Mouse (Mus musculus): ENCODE measurements around the gene Pias4. TPM values are rescaled to one million over a fixed set of nuclear protein-coding genes. Genes with fewer than 3 reads are reported as not detected.

The Pias4 gene
- polyA plus RNA-seq, 1 experiment from 2014 or later: 33.5 TPM

DNA sequence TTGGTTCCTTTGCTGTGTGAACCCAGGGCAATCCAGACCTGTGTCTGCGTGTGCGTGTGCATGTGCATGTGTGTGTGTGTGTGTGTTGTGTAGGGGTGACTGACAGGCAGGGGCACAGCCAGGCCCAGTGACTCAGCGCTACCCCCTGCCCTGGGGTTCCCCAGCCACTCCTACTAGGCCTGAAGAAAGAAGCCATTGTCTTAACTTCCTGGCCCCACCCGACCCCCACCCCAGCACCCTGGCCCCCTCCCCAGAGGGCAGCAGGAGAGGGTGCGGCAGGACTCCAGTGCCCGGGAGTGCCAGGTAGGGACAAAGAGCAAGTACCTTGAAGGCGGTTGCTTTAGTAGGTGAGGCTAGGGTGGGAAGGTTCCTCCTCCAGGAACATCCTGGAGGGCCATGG lies 21.9 kb downstream of the Pias4 start:
- H3K36me3 ChIP-seq (ENCODE audit: control insufficient read depth, insufficient read depth, low read length): peaks cover 80% of the 10 kb centered on the region
- H3K4me1 ChIP-seq (ENCODE audit: control insufficient read depth in 2 of 2, insufficient read depth in 2 of 2, low read length in 2 of 2): peaks cover 14 to 26% of the 10 kb centered on the region in 2 experiments
- H3K9me3 ChIP-seq (ENCODE audit: control insufficient read depth, low read length): no peaks in the 10 kb centered on the region
- no peak overlapping the region for H3K4me3 ChIP-seq (ENCODE audit: control insufficient read depth in 1 of 2, insufficient read depth in 1 of 2, low read depth in 1 of 2, low read length in 2 of 2)
- WGBS: 84% methylated on average over 7 of the region's 7 CpGs
- H3K27me3 ChIP-seq (ENCODE audit: control insufficient read depth, insufficient read depth, low read length): no peaks in the 10 kb centered on the region
- no peak overlapping the region for H3K4me2 ChIP-seq (ENCODE audit: low read length)
- ATAC-seq (ENCODE audit: insufficient number of reproducible peaks, insufficient read depth, low FRiP score, low read depth): no peak
- H3K27ac ChIP-seq (replicated peaks in 1 of 2; ENCODE audit: control insufficient read depth in 1 of 2, insufficient read depth in 1 of 2, low read depth in 2 of 2, low read length in 2 of 2): no peak overlapping the region
- no peak overlapping the region for H3K9ac ChIP-seq (ENCODE audit: low read length)

DNA sequence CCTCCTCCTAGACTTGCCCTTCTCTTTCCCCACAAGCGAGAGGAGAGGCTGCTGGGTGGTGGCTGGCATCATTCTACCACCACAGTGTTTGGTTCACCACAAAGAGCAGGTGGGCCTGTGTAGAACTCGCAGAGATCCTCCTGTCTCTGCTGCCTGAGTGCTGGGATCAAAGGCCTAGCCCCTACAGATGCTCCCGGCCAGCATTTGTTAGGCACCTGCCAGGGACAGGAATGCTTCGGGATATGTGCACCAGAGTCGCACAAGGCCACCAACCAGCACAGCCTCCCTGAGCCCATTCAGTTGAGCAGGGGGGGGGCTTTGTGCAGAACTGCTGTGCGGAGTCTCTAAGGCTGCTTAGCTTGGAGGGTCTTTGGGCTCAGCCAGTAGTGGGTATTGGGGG lies 22.4 kb downstream of the Pias4 start:
- 93% methylated on average over 6 of the region's 6 CpGs for WGBS
- Histone ChIP-seq H3K27ac (replicated peaks in 1 of 2; ENCODE audit: control insufficient read depth in 1 of 2, insufficient read depth in 1 of 2, low read depth in 2 of 2, low read length in 2 of 2) (no peak overlapping the region), H3K9ac (ENCODE audit: low read length) (no peak overlapping the region), H3K4me3 (ENCODE audit: control insufficient read depth in 1 of 2, insufficient read depth in 1 of 2, low read depth in 1 of 2, low read length in 2 of 2) (no peak overlapping the region), H3K9me3 (ENCODE audit: control insufficient read depth, low read length) (no peaks in the 10 kb centered on the region), H3K36me3 (ENCODE audit: control insufficient read depth, insufficient read depth, low read length) (peaks cover 76% of the 10 kb centered on the region), H3K4me1 (ENCODE audit: control insufficient read depth in 2 of 2, insufficient read depth in 2 of 2, low read length in 2 of 2) (peaks cover 18 to 31% of the 10 kb centered on the region in 2 experiments), H3K27me3 (ENCODE audit: control insufficient read depth, insufficient read depth, low read length) (no peaks in the 10 kb centered on the region), H3K4me2 (ENCODE audit: low read length) (no peak overlapping the region)
- no peak for ATAC-seq (ENCODE audit: insufficient number of reproducible peaks, insufficient read depth, low FRiP score, low read depth)

DNA sequence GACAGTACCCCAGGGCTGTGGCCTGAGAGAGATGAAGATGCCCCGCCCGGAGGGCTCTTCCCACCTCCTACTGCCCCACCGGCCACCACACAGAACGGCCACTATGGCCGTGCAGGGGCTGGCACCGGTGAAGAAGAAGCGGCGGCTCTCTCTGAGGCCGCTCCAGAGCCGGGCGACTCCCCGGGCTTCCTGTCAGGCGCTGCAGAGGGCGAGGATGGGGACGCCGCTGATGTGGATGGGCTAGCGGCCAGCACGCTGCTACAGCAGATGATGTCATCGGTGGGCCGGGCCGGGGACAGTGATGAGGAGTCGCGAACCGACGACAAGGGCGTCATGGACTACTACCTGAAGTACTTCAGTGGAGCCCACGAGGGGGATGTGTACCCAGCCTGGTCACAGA lies 23.1 kb downstream of the Pias4 start:
- H3K4me1 ChIP-seq (ENCODE audit: control insufficient read depth in 2 of 2, insufficient read depth in 2 of 2, low read length in 2 of 2): peaks cover 24 to 37% of the 10 kb centered on the region in 2 experiments
- H3K4me2 ChIP-seq (ENCODE audit: low read length): no peak overlapping the region
- ATAC-seq (ENCODE audit: insufficient number of reproducible peaks, insufficient read depth, low FRiP score, low read depth): no peak
- no peaks in the 10 kb centered on the region for H3K27me3 ChIP-seq (ENCODE audit: control insufficient read depth, insufficient read depth, low read length)
- H3K4me3 ChIP-seq (ENCODE audit: control insufficient read depth in 1 of 2, insufficient read depth in 1 of 2, low read depth in 1 of 2, low read length in 2 of 2): no peak overlapping the region
- 90% methylated on average over 24 of the region's 27 CpGs for WGBS
- peaks cover 69% of the 10 kb centered on the region for H3K36me3 ChIP-seq (ENCODE audit: control insufficient read depth, insufficient read depth, low read length)
- no peaks in the 10 kb centered on the region for H3K9me3 ChIP-seq (ENCODE audit: control insufficient read depth, low read length)
- H3K27ac ChIP-seq (replicated peaks in 1 of 2; ENCODE audit: control insufficient read depth in 1 of 2, insufficient read depth in 1 of 2, low read depth in 2 of 2, low read length in 2 of 2): no peak overlapping the region
- no peak overlapping the region for H3K9ac ChIP-seq (ENCODE audit: low read length)

DNA sequence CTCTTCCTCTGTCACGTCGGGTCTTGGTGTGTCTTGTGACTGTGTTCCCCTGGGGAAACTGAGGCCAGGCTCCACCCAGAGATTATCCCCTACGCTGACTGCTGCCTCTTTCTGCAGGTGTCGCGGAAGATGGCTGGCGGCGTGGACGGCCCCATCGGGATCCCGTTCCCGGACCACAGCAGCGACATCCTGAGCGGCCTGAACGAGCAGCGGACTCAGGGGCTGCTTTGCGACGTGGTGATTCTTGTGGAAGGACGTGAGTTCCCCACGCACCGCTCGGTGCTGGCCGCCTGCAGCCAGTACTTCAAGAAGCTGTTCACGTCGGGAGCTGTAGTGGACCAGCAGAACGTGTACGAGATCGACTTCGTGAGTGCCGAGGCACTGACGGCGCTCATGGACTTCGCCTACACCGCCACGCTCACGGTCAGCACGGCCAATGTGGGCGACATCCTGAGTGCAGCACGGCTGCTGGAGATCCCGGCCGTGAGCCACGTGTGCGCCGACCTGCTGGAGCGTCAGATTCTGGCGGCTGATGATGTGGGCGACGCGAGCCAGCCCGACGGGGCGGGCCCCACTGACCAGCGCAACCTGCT lies 23.8 kb downstream of the Pias4 start:
- no peaks in the 10 kb centered on the region for H3K27me3 ChIP-seq (ENCODE audit: control insufficient read depth, insufficient read depth, low read length)
- H3K27ac ChIP-seq (replicated peaks in 1 of 2; ENCODE audit: control insufficient read depth in 1 of 2, insufficient read depth in 1 of 2, low read depth in 2 of 2, low read length in 2 of 2): no peak overlapping the region
- no peak overlapping the region for H3K4me2 ChIP-seq (ENCODE audit: low read length)
- H3K4me3 ChIP-seq (ENCODE audit: control insufficient read depth in 1 of 2, insufficient read depth in 1 of 2, low read depth in 1 of 2, low read length in 2 of 2): no peak overlapping the region
- ATAC-seq (ENCODE audit: insufficient number of reproducible peaks, insufficient read depth, low FRiP score, low read depth): no peak
- H3K4me1 ChIP-seq (ENCODE audit: control insufficient read depth in 2 of 2, insufficient read depth in 2 of 2, low read length in 2 of 2): peaks cover 31 to 44% of the 10 kb centered on the region in 2 experiments
- no peak overlapping the region for H3K9ac ChIP-seq (ENCODE audit: low read length)
- H3K9me3 ChIP-seq (ENCODE audit: control insufficient read depth, low read length): no peaks in the 10 kb centered on the region
- 95% methylated on average over 52 of the region's 52 CpGs for WGBS
- H3K36me3 ChIP-seq (ENCODE audit: control insufficient read depth, insufficient read depth, low read length): peaks cover 62% of the 10 kb centered on the region

DNA sequence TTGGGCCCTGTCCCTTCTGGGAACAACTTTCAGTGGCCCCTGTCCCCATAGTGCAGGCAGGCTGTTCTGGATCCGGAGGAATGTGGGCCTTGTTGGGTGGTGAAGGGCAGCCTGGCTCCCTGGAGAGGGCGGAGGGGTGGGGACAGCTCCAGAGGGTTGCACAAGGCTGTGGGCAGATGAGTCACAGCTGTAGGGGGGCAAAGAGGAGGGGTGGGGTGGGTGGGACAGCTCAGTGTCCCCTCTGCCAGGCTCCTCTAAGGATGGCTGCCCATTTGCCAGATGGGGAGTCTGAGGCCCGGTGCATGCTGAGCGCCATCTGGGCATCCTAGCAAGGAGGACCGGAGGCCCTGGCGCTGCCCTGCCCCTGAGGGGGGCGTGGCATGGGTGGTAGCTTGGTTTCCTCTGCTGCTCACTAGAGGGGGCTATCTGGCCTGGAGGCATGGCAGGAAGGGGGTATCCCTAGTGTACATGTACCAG lies 24.5 kb downstream of the Pias4 start:
- Histone ChIP-seq H3K4me2 (ENCODE audit: low read length) (no peak overlapping the region), H3K27me3 (ENCODE audit: control insufficient read depth, insufficient read depth, low read length) (no peaks in the 10 kb centered on the region), H3K27ac (replicated peaks in 1 of 2; ENCODE audit: control insufficient read depth in 1 of 2, insufficient read depth in 1 of 2, low read depth in 2 of 2, low read length in 2 of 2) (no peak overlapping the region; a peak in 1 of 4 replicates), H3K4me3 (ENCODE audit: control insufficient read depth in 1 of 2, insufficient read depth in 1 of 2, low read depth in 1 of 2, low read length in 2 of 2) (no peak overlapping the region), H3K9me3 (ENCODE audit: control insufficient read depth, low read length) (no peaks in the 10 kb centered on the region), H3K36me3 (ENCODE audit: control insufficient read depth, insufficient read depth, low read length) (peaks cover 55% of the 10 kb centered on the region), H3K4me1 (ENCODE audit: control insufficient read depth in 2 of 2, insufficient read depth in 2 of 2, low read length in 2 of 2) (peaks cover 34 to 50% of the 10 kb centered on the region in 2 experiments), H3K9ac (ENCODE audit: low read length) (peak overlapping the region; percentile 57)
- 88% methylated on average over 7 of the region's 7 CpGs for WGBS
- no peak for ATAC-seq (ENCODE audit: insufficient number of reproducible peaks, insufficient read depth, low FRiP score, low read depth)

DNA sequence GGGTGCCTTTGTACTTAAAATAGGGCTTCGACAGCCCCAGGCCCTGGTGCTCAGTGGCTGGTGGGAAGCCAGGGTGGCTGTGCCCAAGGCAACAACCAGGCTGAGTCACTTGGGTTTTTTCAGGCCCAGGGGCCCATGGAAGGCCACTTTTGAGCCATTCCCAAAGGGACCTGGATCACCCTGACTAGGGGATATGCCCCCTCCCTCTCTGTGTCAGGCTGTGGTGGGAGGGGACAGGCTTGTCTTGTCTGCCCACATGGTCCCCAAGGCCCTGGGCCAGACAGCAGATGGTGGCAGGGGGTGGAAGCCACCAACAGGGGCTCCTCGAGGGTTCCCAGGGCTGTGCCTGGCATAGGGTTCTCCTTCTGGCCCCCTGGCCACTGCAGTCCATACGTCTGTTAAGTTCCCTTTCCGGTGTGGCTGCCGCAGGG lies 25.2 kb downstream of the Pias4 start:
- Histone ChIP-seq H3K27ac (replicated peaks in 1 of 2; ENCODE audit: control insufficient read depth in 1 of 2, insufficient read depth in 1 of 2, low read depth in 2 of 2, low read length in 2 of 2) (peak overlapping the region in 1 of 2 experiments; percentile 47; a peak in 1 of 4 replicates), H3K4me2 (ENCODE audit: low read length) (no peak overlapping the region), H3K36me3 (ENCODE audit: control insufficient read depth, insufficient read depth, low read length) (peaks cover 48% of the 10 kb centered on the region), H3K4me3 (ENCODE audit: control insufficient read depth in 1 of 2, insufficient read depth in 1 of 2, low read depth in 1 of 2, low read length in 2 of 2) (no peak overlapping the region), H3K27me3 (ENCODE audit: control insufficient read depth, insufficient read depth, low read length) (no peaks in the 10 kb centered on the region), H3K9me3 (ENCODE audit: control insufficient read depth, low read length) (no peaks in the 10 kb centered on the region), H3K9ac (ENCODE audit: low read length) (peak overlapping the region; percentile 57), H3K4me1 (ENCODE audit: control insufficient read depth in 2 of 2, insufficient read depth in 2 of 2, low read length in 2 of 2) (peaks cover 34 to 50% of the 10 kb centered on the region in 2 experiments)
- ATAC-seq (ENCODE audit: insufficient number of reproducible peaks, insufficient read depth, low FRiP score, low read depth): no peak
- 69% methylated on average over 5 of the region's 5 CpGs for WGBS

DNA sequence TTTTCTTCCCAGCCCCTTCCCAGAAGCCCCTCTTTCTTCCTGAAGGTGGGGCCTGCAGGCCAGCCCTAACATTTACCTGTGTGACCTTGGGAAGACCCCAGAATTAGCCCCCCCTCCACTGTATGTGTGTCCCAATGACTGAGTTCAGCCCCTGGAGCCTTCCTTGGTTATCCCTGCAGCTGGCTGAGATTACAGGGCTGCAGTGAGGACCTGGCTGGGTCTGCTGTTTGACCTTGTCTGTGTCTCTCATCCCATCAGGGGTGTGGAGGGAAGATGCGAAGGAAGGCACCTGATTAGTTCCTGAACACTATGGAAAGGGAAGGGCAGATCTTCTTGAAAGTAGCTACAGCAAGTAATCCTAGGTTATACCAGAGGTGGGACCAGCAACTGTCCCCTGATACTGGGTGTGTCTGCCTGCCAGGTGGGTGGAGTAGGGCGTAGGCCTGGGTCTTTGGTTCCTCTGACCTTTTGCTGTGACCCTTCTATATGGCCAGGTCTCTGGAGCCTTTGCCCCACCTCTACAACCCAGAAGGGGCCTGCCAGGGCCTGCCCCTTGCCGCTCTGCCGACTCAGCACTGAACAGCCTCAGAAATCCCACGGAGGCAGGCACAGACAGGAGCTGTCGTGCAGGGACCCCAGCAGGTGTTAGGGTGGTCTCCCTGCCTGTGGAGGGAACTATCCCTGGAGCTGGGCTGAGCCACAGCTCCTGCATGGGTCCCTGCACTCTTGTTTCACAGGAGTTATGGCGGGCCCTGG lies 26.1 kb downstream of the Pias4 start:
- peaks cover 34 to 50% of the 10 kb centered on the region in 2 experiments for H3K4me1 ChIP-seq (ENCODE audit: control insufficient read depth in 2 of 2, insufficient read depth in 2 of 2, low read length in 2 of 2)
- WGBS: 85% methylated on average over 7 of the region's 7 CpGs

More for the DNA sequence above, 26.1 kb downstream of the Pias4 start:
- Histone ChIP-seq H3K4me2 (ENCODE audit: low read length) (peak overlapping the region; percentile 94; the same call in 1 of the 2 replicates), H3K4me3 (ENCODE audit: control insufficient read depth in 1 of 2, insufficient read depth in 1 of 2, low read depth in 1 of 2, low read length in 2 of 2) (no peak overlapping the region), H3K9me3 (ENCODE audit: control insufficient read depth, low read length) (no peaks in the 10 kb centered on the region), H3K9ac (ENCODE audit: low read length) (peak overlapping the region; percentile 90), H3K27ac (replicated peaks in 1 of 2; ENCODE audit: control insufficient read depth in 1 of 2, insufficient read depth in 1 of 2, low read depth in 2 of 2, low read length in 2 of 2) (peak overlapping the region in 1 of 2 experiments; percentile 43; a peak in 2 of 4 replicates), H3K27me3 (ENCODE audit: control insufficient read depth, insufficient read depth, low read length) (no peaks in the 10 kb centered on the region), H3K36me3 (ENCODE audit: control insufficient read depth, insufficient read depth, low read length) (peaks cover 39% of the 10 kb centered on the region)
- ATAC-seq (ENCODE audit: insufficient number of reproducible peaks, insufficient read depth, low FRiP score, low read depth): no peak

Data from heart, embryonic 14.5 days (tissue).